Mouse (Mus musculus) frontal cortex, adult 2 months (tissue): ENCODE data around the gene Gm45717. TPM values are rescaled to one million over a fixed set of nuclear protein-coding genes. Genes with fewer than 3 reads are reported as not detected.
A peak's percentile ranks its signal among the peaks of the same experiment; 100 is the strongest.

Source experiments
- DNase-seq, 2 experiments: peaks; one replicate each; pipeline ENCODE4 v3.0.0; 2022; ENCODE audit warnings: low spot score in 1 of 2; ENCODE audit errors: extremely low spot score in 1 of 2
- polyA plus RNA-seq: library from polyadenylated mRNA; depleted of rRNA; stranded (reverse); fragments of >200 nt; gene quantifications from 2 replicates; pipeline ENCODE4 v1.2.3, GENCODE M21; 2012; rRNA removed

The Gm45717 gene
- polyA plus RNA-seq, 1 experiment: not detected

DNA sequence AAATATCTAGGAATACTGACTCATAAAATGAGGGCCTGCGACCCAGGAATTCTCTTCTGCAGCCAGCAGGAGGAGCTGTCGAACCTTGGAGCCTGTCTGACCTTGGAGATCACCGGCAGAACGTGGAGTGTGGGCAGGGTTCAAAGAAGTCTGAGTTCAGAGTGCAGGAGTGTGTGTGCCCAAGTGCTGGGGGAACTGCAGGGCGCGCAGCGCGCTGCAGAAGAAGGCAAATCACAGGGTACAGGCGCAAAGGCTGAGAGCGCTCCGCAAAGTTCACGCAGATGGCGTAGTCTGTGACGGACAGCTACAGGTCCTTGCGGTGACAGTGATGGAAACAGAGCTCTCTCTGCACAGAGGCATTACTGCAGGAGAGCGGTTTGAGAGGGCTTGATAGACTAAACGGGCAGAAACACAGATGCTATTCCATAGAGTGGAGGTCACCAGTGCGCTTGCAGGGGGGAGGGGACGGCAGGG lies 47.1 kb downstream of the Gm45717 start:
- DNase-seq: peak; percentile 52 to 80

- DNase-seq: no peak
These were observed 47.6 kb downstream of the Gm45717 start for GRCm38 (mm10) chr7:140908181-140908580.

- no peak for DNase-seq
These were observed 48.0 kb downstream of the Gm45717 start for GRCm38 (mm10) chr7:140907697-140908096.

GRCm38 (mm10) chr7:140907131-140907530 lies 48.6 kb downstream of the Gm45717 start:
- DNase-seq: no peak

DNA sequence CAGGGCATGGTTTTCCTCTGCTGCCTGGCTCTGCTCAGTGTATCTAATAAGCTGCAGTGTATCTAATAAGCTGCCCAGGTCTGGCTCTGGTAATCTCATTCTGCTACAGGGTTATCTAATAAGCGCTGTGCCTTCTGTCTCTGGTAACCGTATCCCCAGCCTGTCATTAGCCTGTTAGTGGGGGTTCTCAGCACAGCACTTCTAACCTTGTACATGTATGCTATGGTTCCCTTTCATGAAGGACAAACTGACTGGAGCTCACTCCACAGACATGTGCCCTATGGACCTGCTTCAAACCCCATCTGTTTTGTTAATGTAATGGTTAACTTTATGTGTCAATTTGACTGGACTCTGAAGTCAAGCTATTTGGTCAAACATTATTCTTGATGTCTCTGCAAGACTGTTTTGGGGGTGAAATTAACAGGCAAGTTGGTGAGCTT lies 50.1 kb downstream of the Gm45717 start:
- DNase-seq: no peak

DNA sequence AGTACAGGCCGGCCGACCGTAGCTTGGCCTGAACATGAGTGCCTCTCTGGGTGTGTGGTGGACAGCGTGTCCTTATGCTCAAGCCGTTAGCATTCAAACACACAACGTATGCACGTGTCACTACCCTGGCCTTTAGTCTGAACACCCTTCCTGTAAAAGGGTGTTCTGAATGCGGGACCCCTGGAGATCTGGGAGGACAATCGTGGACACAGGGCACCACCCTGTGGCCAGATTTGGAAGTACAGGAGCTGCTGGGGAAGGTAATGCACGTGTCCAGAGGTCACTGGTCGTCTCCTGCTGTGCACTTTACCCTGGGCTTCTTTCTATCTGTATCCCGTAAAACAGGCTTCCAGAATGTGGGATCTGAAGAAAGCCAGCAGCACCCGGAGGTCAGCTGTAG lies 52.5 kb downstream of the Gm45717 start:
- peak in 1 of 2 experiments; percentile 82 for DNase-seq

DNA sequence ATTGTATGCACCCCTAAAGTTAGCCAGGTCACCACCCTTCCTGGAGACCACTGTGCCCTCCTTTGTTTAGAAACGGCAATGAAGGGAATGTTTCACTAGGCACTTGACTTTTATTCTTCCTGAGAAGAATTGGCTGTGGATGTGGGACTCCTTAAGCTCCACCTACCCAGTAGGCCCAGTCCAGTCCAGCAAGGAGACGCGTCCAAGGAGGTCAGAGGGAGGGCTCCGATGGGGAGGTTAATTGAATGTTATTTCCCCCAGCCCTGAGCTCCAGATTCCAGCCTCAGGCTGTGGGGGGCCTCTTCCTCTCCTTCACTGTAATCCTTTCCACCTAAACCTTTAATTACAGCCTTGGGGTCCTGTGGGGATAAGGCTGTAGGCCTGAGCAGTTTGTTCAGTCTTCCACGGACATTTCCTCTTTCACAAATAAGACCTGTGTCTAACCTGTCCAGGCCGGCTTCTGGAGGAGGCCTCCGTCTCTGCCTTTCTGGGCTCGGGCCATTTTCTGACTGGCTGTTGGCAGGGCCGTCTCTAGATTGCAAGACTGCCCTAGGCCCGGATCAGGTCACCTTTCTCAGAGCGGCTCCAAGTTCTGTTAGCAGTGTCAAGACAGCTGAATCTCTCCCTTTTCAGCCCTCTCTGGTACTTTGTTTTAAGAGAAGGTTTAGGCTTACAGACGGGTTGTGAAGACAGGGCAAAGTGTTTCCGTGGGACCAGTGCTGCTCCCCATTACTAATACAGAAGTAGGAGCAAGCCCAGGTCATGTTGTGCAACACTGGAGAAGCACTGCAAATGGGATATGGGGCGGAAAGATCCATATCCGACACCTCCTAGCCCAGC lies 53.5 kb downstream of the Gm45717 start:
- no peak for DNase-seq

DNA sequence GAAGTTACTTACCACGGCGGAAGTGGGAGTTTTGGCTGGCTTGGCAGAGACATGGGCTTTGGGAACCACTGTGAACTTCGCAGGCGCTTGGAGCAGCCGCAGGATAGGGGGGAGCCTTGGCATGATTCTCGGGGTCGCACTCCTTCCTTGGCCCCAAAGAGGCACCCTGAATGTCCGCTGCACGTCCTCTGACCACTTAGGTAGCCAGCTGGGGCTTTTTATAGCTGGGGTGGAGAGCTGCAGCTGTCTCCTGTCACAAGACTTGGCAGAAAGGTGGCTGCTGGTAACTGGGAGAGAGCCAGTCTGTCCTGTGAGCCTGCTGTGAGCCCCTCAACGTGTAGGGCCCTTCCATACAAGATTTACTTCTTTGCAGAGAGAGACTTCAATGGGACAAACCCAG lies 55.5 kb downstream of the Gm45717 start, which contains the start of gene Cox8b:
Gene Cox8b, minus strand, starts transcription at position 227 of the 400 bp plus-strand sequence.
- DNase-seq: no peak

Other genes starting within 250 kb of the Gm45717 start
- gene Cyp2e1, start 192.2 kb downstream of the Gm45717 start, polyA plus RNA-seq: 0.32 and 0.95 TPM in 2 replicates
- 0.50 and 0.66 TPM in 2 replicates for gene Syce1, start 168.1 kb downstream of the Gm45717 start, polyA plus RNA-seq
- gene Zfp941, start 133.8 kb downstream of the Gm45717 start, polyA plus RNA-seq: 18.5 and 22.4 TPM in 2 replicates
- 0.78 and 1.4 TPM in 2 replicates for gene Urah, start 120.9 kb downstream of the Gm45717 start, polyA plus RNA-seq
- gene Scgb1c1, start 110.4 kb downstream of the Gm45717 start, polyA plus RNA-seq: 1.4 and 6.3 TPM in 2 replicates
- 0.26 and 0.36 TPM in 2 replicates for gene Odf3, start 108.1 kb downstream of the Gm45717 start, polyA plus RNA-seq
- gene Gm45785, start 99.6 kb downstream of the Gm45717 start, polyA plus RNA-seq: 0.13 and 0.16 TPM in 2 replicates
- gene Ric8a, start 99.0 kb downstream of the Gm45717 start, polyA plus RNA-seq: 68.7 and 84.4 TPM in 2 replicates
- 31.9 and 32.3 TPM in 2 replicates for gene Bet1l, start 98.4 kb downstream of the Gm45717 start, polyA plus RNA-seq
- 92.8 and 99.7 TPM in 2 replicates for gene Psmd13, start 74.0 kb downstream of the Gm45717 start, polyA plus RNA-seq
- gene Sirt3, start 73.6 kb downstream of the Gm45717 start, polyA plus RNA-seq: 116 and 137 TPM in 2 replicates
- 0.57 and 0.76 TPM in 2 replicates for gene Cox8b, start 55.5 kb downstream of the Gm45717 start, polyA plus RNA-seq
- 0.17 and 0.18 TPM in 2 replicates for gene Nlrp6, start 35.0 kb downstream of the Gm45717 start, polyA plus RNA-seq
- 6.9 and 7.1 TPM in 2 replicates for gene Pgghg, start 14.5 kb downstream of the Gm45717 start, polyA plus RNA-seq
- gene Ifitm5, start 5.6 kb downstream of the Gm45717 start, polyA plus RNA-seq: 0.15 TPM in 1 of 2 replicates, not detected in the other
- 46.6 and 48.9 TPM in 2 replicates for gene Ifitm2, start 50 bp upstream of the Gm45717 start, polyA plus RNA-seq
- gene Ifitm1, start 11.3 kb upstream of the Gm45717 start, polyA plus RNA-seq: 28.8 and 33.2 TPM in 2 replicates
- 72.6 and 82.1 TPM in 2 replicates for gene Ifitm3, start 54.8 kb upstream of the Gm45717 start, polyA plus RNA-seq
- gene Ifitm6, start 62.0 kb upstream of the Gm45717 start, polyA plus RNA-seq: 0.86 and 1.0 TPM in 2 replicates
- gene Gm17387, start 73.2 kb upstream of the Gm45717 start, polyA plus RNA-seq: not detected in 2 replicates
- 99.1 and 103 TPM in 2 replicates for gene B4galnt4, start 105.2 kb upstream of the Gm45717 start, polyA plus RNA-seq
- 0.11 and 0.22 TPM in 2 replicates for gene Pkp3, start 122.3 kb upstream of the Gm45717 start, polyA plus RNA-seq
- 3.7 and 4.0 TPM in 2 replicates for gene Sigirr, start 144.6 kb upstream of the Gm45717 start, polyA plus RNA-seq
- gene Ano9, start 161.9 kb upstream of the Gm45717 start, polyA plus RNA-seq: 0.08 and 0.10 TPM in 2 replicates
- 52.1 and 62.4 TPM in 2 replicates for gene Ptdss2, start 166.4 kb upstream of the Gm45717 start, polyA plus RNA-seq
- gene Rnh1, start 216.9 kb upstream of the Gm45717 start, polyA plus RNA-seq: 34.5 and 36.4 TPM in 2 replicates
- 243 and 245 TPM in 2 replicates for gene Hras, start 238.1 kb upstream of the Gm45717 start, polyA plus RNA-seq
- 4.8 and 5.5 TPM in 2 replicates for gene Lrrc56, start 238.2 kb upstream of the Gm45717 start, polyA plus RNA-seq